Mouse (Mus musculus) neural tube, embryonic 15.5 days (tissue): ENCODE results near the gene Gk5. TPM values are rescaled to one million over a fixed set of nuclear protein-coding genes. Genes with fewer than 3 reads are reported as not detected.

ENCODE experiments used
- ATAC-seq: fragments of 200-750 bp; cut with Nextera tagmentation; 2 replicates; pipeline ENCODE4 v1.8.0; 2017; ENCODE audit warnings: mild to moderate bottlenecking, moderate TSS enrichment, moderate library complexity; ENCODE audit not compliant: low FRiP score
- H3K27ac ChIP-seq: fragments of 300-500 bp; sonication (generic); replicated peaks from 2 replicates; pipeline ENCODE4 v1.5.1; 2015; ENCODE audit warnings: mild to moderate bottlenecking, inconsistent platforms
- H3K27me3 ChIP-seq: fragments of 300-500 bp; sonication (generic); replicated peaks from 2 replicates; pipeline ENCODE4 v1.6.1; 2015; ENCODE audit warnings: inconsistent platforms
- H3K36me3 ChIP-seq: fragments of 300-500 bp; sonication (generic); 2 replicates; pipeline ENCODE4 v1.6.1; 2015; ENCODE audit warnings: inconsistent platforms
- H3K4me1 ChIP-seq: fragments of 300-500 bp; sonication (generic); 2 replicates; pipeline ENCODE4 v1.6.1; 2015; ENCODE audit warnings: inconsistent platforms
- H3K4me2 ChIP-seq: fragments of 300-500 bp; sonication (generic); 2 replicates; pipeline ENCODE4 v1.6.1; 2015; ENCODE audit warnings: inconsistent platforms, mild to moderate bottlenecking, moderate library complexity
- H3K4me3 ChIP-seq: fragments of 300-500 bp; sonication (generic); replicated peaks from 2 replicates; pipeline ENCODE4 v1.5.1; 2015; ENCODE audit warnings: mild to moderate bottlenecking, inconsistent platforms
- H3K9ac ChIP-seq: fragments of 300-500 bp; sonication (generic); replicated peaks from 2 replicates; pipeline ENCODE4 v1.6.1; 2015; ENCODE audit warnings: mild to moderate bottlenecking, inconsistent platforms
- H3K9me3 ChIP-seq: fragments of 300-500 bp; sonication (generic); replicated peaks from 2 replicates; pipeline ENCODE4 v1.6.1; 2016; ENCODE audit warnings: inconsistent platforms
- WGBS: fragments of 180-500 bp; shearing (Covaris S2); methylation state at CpG from one replicate; pipeline ENCODE4 v1.1.7; 2015; ENCODE audit warnings: mixed read lengths; 5-methylcytosine and 5-hydroxymethylcytosine counted together
- polyA plus RNA-seq: library from polyadenylated mRNA; unstranded; fragments of >200 nt; fragmentation: Nextera tagmentation; extraction: Ambion mirVana; gene quantifications from 2 replicates; pipeline ENCODE4 v1.2.1, GENCODE M21; 2015

Gene Gk5
- polyA plus RNA-seq, 1 experiment from 2014 or later: 2.5 TPM

DNA sequence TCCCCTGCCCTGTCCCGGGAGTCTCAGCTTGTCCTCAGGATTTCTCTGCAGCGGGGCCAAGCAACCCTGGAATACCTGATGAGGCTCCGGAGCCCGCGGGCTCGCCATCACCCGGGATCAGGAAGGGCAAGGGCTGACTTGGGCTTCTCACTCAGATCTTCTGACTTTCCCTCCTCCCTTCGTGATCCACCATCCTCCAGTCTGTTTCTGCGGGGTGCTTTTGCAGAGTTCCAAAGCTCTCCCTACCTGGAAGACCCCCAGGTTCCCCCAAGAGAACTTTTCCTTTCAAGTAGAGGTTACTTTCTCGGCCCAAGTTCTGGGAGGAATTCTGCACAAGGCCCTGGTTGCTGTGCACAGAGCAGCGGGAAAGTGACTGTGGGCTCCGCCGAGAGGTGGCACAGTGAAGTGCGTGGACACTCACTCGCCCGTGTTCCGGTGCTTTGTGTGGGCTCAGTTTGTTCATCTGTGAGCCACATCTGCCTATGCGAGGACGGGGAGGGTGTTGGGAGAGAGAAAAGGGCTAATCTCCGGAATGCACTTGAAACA, 77.5 kb downstream of the Gk5 start:
- H3K4me3 ChIP-seq: peak overlapping the region; percentile 96
- H3K9ac ChIP-seq: peak overlapping the region; percentile 84
- H3K27me3 ChIP-seq: no peaks in the 10 kb centered on the region
- peak overlapping the region; percentile 99 for H3K4me2 ChIP-seq
- no peaks in the 10 kb centered on the region for H3K9me3 ChIP-seq
- WGBS: under 1% methylated on average over 20 of the region's 20 CpGs
- peak overlapping the region; percentile 76 for H3K27ac ChIP-seq
- no peaks in the 10 kb centered on the region for H3K36me3 ChIP-seq
- ATAC-seq: peak; percentile 58
- H3K4me1 ChIP-seq: peaks cover 22% of the 10 kb centered on the region

DNA sequence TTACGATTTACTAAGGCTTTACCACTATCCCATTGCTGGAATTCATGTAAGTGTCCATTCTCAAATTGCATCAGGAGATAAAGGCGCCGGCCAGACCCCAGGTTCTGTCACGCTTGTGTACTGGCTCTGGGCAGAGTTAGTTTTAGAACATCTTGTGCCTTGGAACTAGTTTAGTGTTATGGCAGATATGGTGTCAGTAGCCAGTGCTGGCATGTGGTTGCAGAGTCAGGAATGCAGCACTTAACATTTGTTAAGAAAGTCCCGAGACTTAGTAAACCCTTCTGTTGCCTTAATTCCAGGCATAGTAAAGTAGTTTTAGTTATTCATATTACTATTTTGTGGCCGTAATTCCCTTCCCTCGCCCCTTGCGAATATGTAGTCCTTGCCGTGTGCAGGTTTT, 78.6 kb downstream of the Gk5 start:
- H3K27me3 ChIP-seq: no peaks in the 10 kb centered on the region
- H3K9ac ChIP-seq: no peak overlapping the region
- H3K4me3 ChIP-seq: no peak overlapping the region
- no peaks in the 10 kb centered on the region for H3K9me3 ChIP-seq
- no peak overlapping the region for H3K27ac ChIP-seq
- peak overlapping the region; percentile 99 for H3K4me2 ChIP-seq
- H3K36me3 ChIP-seq: no peaks in the 10 kb centered on the region
- H3K4me1 ChIP-seq: peaks cover 22% of the 10 kb centered on the region
- WGBS: 61% methylated on average over 9 of the region's 9 CpGs
- ATAC-seq: no peak

GRCm38 (mm10) chr9:96203663-96204062, 84.5 kb downstream of the Gk5 start:
- Histone ChIP-seq H3K9me3 (no peaks in the 10 kb centered on the region), H3K36me3 (no peaks in the 10 kb centered on the region), H3K4me3 (no peak overlapping the region), H3K27me3 (no peaks in the 10 kb centered on the region), H3K4me2 (no peak overlapping the region), H3K4me1 (no peaks in the 10 kb centered on the region), H3K27ac (no peak overlapping the region), H3K9ac (no peak overlapping the region)
- 96% methylated on average over 3 of the region's 3 CpGs for whole genome bisulfite sequencing
- no peak for ATAC-seq

GRCm38 (mm10) chr9:96207428-96207827, 88.3 kb downstream of the Gk5 start:
- 98% methylated on average over 3 of the region's 3 CpGs for WGBS
- Histone ChIP-seq H3K9ac (no peak overlapping the region), H3K9me3 (no peaks in the 10 kb centered on the region), H3K4me2 (no peak overlapping the region), H3K27me3 (no peaks in the 10 kb centered on the region), H3K4me1 (no peaks in the 10 kb centered on the region), H3K4me3 (no peak overlapping the region), H3K36me3 (no peaks in the 10 kb centered on the region), H3K27ac (no peak overlapping the region)
- ATAC-seq: no peak

GRCm38 (mm10) chr9:96213036-96213645, 94.0 kb downstream of the Gk5 start:
- Histone ChIP-seq H3K9me3 (no peaks in the 10 kb centered on the region), H3K27me3 (no peaks in the 10 kb centered on the region), H3K4me2 (no peak overlapping the region), H3K36me3 (no peaks in the 10 kb centered on the region), H3K9ac (no peak overlapping the region), H3K4me3 (no peak overlapping the region), H3K4me1 (no peaks in the 10 kb centered on the region), H3K27ac (no peak overlapping the region)
- ATAC-seq: no peak
- WGBS: 89% methylated on average over 3 of the region's 3 CpGs

GRCm38 (mm10) chr9:96214171-96214570, 95.0 kb downstream of the Gk5 start:
- ATAC-seq: no peak
- no peaks in the 10 kb centered on the region for H3K36me3 ChIP-seq
- H3K9me3 ChIP-seq: no peaks in the 10 kb centered on the region
- WGBS: 96% methylated on average over 2 of the region's 2 CpGs
- no peaks in the 10 kb centered on the region for H3K4me1 ChIP-seq
- no peak overlapping the region for H3K4me2 ChIP-seq
- no peak overlapping the region for H3K4me3 ChIP-seq
- no peak overlapping the region for H3K9ac ChIP-seq
- H3K27ac ChIP-seq: no peak overlapping the region
- no peaks in the 10 kb centered on the region for H3K27me3 ChIP-seq

GRCm38 (mm10) chr9:96217299-96217698, 98.1 kb downstream of the Gk5 start:
- Histone ChIP-seq H3K27ac (no peak overlapping the region), H3K9ac (no peak overlapping the region), H3K4me1 (no peaks in the 10 kb centered on the region), H3K4me2 (no peak overlapping the region), H3K9me3 (no peaks in the 10 kb centered on the region), H3K36me3 (no peaks in the 10 kb centered on the region), H3K27me3 (no peaks in the 10 kb centered on the region), H3K4me3 (no peak overlapping the region)
- 92% methylated on average over 1 of the region's 1 CpGs for WGBS
- no peak for ATAC-seq

GRCm38 (mm10) chr9:96217799-96218198, 98.6 kb downstream of the Gk5 start:
- ATAC-seq: no peak
- H3K27me3 ChIP-seq: no peaks in the 10 kb centered on the region
- H3K9ac ChIP-seq: no peak overlapping the region
- H3K4me3 ChIP-seq: no peak overlapping the region
- no peaks in the 10 kb centered on the region for H3K4me1 ChIP-seq
- H3K9me3 ChIP-seq: no peaks in the 10 kb centered on the region
- H3K4me2 ChIP-seq: no peak overlapping the region
- H3K27ac ChIP-seq: no peak overlapping the region
- H3K36me3 ChIP-seq: no peaks in the 10 kb centered on the region

GRCm38 (mm10) chr9:96219114-96219669, 100.0 kb downstream of the Gk5 start:
- no peak overlapping the region for H3K27ac ChIP-seq
- no peak overlapping the region for H3K4me2 ChIP-seq
- ATAC-seq: no peak
- no peaks in the 10 kb centered on the region for H3K36me3 ChIP-seq
- 63% methylated on average over 2 of the region's 2 CpGs for WGBS
- H3K27me3 ChIP-seq: no peaks in the 10 kb centered on the region
- H3K4me3 ChIP-seq: no peak overlapping the region
- H3K4me1 ChIP-seq: no peaks in the 10 kb centered on the region
- no peaks in the 10 kb centered on the region for H3K9me3 ChIP-seq
- H3K9ac ChIP-seq: no peak overlapping the region

DNA sequence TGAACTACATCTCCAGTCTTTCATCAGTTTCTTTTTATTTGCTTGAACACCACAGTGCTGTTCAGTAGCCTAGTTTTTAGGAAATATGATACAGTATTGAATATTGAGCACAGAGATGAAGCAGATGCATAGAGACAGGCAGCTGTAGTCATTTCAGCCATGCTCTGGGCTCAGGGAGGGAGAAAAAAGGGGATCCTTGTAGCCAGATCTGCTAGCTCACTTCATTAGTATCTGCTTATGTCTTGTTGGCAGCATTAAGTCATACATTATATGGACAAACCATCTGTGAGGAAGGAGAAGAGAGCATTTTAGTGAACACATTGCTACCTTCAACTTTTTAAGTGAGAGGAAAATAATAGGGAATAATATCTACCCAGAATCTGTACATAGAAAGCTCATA, 101.3 kb downstream of the Gk5 start:
- H3K27ac ChIP-seq: no peak overlapping the region
- no peak for ATAC-seq
- no peaks in the 10 kb centered on the region for H3K36me3 ChIP-seq
- H3K9ac ChIP-seq: no peak overlapping the region
- H3K4me1 ChIP-seq: no peaks in the 10 kb centered on the region
- H3K27me3 ChIP-seq: no peaks in the 10 kb centered on the region
- H3K4me2 ChIP-seq: no peak overlapping the region
- no peak overlapping the region for H3K4me3 ChIP-seq
- no peaks in the 10 kb centered on the region for H3K9me3 ChIP-seq

DNA sequence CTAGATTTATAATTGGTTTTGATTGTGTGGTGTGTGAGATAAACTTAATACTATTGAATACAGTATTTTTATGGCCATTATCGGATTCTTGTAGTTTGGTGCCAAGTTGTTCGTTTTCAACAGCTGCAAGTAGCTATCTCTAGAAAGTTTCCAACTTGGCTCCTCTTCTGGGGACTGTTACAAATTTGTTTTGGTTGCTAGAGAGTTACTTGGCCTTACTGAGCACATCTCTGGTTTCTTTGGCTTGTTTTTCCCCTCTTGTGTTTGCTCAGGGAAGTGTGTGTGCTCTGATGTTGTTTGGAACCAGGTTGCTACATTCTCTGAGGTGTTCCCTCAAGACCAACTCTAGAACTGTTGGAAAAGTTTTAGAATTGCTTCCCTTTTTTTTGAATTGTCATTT, 104.1 kb downstream of the Gk5 start:
- H3K4me1 ChIP-seq: no peaks in the 10 kb centered on the region
- H3K4me2 ChIP-seq: no peak overlapping the region
- no peaks in the 10 kb centered on the region for H3K36me3 ChIP-seq
- H3K27ac ChIP-seq: no peak overlapping the region
- no peak overlapping the region for H3K9ac ChIP-seq
- ATAC-seq: no peak
- H3K27me3 ChIP-seq: no peaks in the 10 kb centered on the region
- H3K9me3 ChIP-seq: no peaks in the 10 kb centered on the region
- H3K4me3 ChIP-seq: no peak overlapping the region
- 92% methylated on average over 2 of the region's 2 CpGs for WGBS

DNA sequence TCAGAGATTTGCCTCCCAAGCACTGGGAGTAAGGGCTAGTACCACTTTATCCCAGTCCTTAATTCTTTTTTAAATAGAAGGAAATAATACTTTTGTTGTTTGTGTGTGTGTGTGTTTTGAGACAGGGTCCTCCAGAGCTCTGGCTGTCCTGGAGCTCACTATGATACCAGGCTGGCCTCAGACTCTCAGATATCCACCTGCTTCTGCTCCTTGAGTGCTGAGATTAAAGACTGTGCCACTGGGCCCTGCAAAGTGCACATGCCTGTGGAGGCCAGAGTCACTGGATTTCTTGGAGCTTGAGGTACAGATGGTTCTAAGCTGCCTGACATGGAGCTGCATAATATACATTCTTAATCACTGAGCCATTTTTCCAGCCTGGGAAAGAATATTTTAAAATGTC, 109.1 kb downstream of the Gk5 start:
- no peak for ATAC-seq
- H3K9ac ChIP-seq: no peak overlapping the region
- no peaks in the 10 kb centered on the region for H3K9me3 ChIP-seq
- no peak overlapping the region for H3K4me3 ChIP-seq
- H3K4me2 ChIP-seq: no peak overlapping the region
- no peak overlapping the region for H3K27ac ChIP-seq
- H3K36me3 ChIP-seq: no peaks in the 10 kb centered on the region
- H3K4me1 ChIP-seq: no peaks in the 10 kb centered on the region
- H3K27me3 ChIP-seq: no peaks in the 10 kb centered on the region
